Mouse (Mus musculus): ENCODE data around the gene D430041D05Rik. TPM values are rescaled to one million over a fixed set of nuclear protein-coding genes. Genes with fewer than 3 reads are reported as not detected.

Gene D430041D05Rik
- polyA plus RNA-seq, 1 experiment from 2014 or later: 0.66 TPM

- Histone ChIP-seq H3K9ac (no peak overlapping the region), H3K27ac (no peak overlapping the region), H3K4me3 (replicated peaks) (no peak overlapping the region), H3K4me2 (no peak overlapping the region), H3K36me3 (peaks cover 71% of the 10 kb centered on the region), H3K27me3 (no peaks in the 10 kb centered on the region), H3K4me1 (no peaks in the 10 kb centered on the region), H3K9me3 (replicated peaks) (no peaks in the 10 kb centered on the region)
- no peak for ATAC-seq (replicated peaks; ENCODE audit: low FRiP score)
- 94% methylated on average over 5 of the region's 5 CpGs for WGBS
These were observed 19.8 kb upstream of the D430041D05Rik start for GRCm38 (mm10) chr2:104430566-104430965.

DNA sequence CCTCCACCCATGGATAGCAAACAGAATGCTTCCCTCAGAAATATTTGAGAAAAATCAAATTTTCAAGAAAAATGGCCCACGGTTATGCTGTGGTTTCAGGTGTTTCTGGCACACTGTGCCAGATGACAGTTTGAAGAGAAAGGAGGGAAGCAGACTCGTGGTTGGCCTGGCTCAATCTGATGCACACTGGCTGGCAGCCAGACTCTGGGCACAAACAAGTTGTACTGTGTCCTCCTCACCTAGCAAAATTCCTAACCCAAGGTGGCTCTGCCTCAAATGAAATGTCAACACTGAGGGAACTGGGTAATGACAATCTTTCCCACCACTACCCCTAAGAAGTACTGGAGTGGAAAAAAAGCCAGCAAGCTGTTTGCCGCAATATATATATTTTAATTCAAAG is 15.3 kb upstream of the D430041D05Rik start:
- Histone ChIP-seq H3K36me3 (peaks cover 38% of the 10 kb centered on the region), H3K4me2 (no peak overlapping the region), H3K4me3 (replicated peaks) (no peak overlapping the region), H3K27ac (no peak overlapping the region), H3K9ac (no peak overlapping the region), H3K9me3 (replicated peaks) (no peaks in the 10 kb centered on the region), H3K4me1 (no peaks in the 10 kb centered on the region), H3K27me3 (no peaks in the 10 kb centered on the region)
- WGBS: 87% methylated on average over 3 of the region's 3 CpGs
- ATAC-seq (replicated peaks; ENCODE audit: low FRiP score): no peak

GRCm38 (mm10) chr2:104422230-104422629 is 11.4 kb upstream of the D430041D05Rik start:
- H3K27ac ChIP-seq: no peak overlapping the region
- no peaks in the 10 kb centered on the region for H3K4me1 ChIP-seq
- H3K9me3 ChIP-seq (replicated peaks): no peaks in the 10 kb centered on the region
- no peak overlapping the region for H3K9ac ChIP-seq
- H3K4me3 ChIP-seq (replicated peaks): no peak overlapping the region
- no peak for ATAC-seq (replicated peaks; ENCODE audit: low FRiP score)
- no peaks in the 10 kb centered on the region for H3K27me3 ChIP-seq
- H3K36me3 ChIP-seq: peaks cover 7% of the 10 kb centered on the region; the same call in 1 of the 2 replicates
- H3K4me2 ChIP-seq: no peak overlapping the region
- WGBS: 5% methylated on average over 1 of the region's 1 CpGs

DNA sequence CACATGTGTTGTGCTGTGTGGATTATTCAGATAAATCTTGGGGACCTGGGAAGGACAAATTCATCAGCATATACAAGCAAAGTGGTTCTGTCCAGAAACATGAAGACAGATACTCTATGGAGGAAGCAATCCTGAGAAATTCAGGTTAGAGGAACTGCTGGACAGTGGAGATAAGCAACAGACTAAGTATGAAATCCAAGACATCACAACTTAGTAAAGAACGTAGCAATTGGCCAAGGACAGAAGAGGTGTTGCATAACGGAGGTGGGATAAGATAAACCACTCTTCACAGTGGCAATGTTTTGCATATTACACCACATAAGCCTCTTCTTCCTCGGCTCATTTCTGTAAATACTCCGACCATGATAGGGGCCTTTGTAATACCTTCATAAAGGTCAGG is 10.0 kb upstream of the D430041D05Rik start:
- no peaks in the 10 kb centered on the region for H3K9me3 ChIP-seq (replicated peaks)
- no peaks in the 10 kb centered on the region for H3K27me3 ChIP-seq
- no peak overlapping the region for H3K27ac ChIP-seq
- no peaks in the 10 kb centered on the region for H3K4me1 ChIP-seq
- no peak overlapping the region for H3K4me3 ChIP-seq (replicated peaks)
- H3K9ac ChIP-seq: no peak overlapping the region
- 82% methylated on average over 4 of the region's 4 CpGs for WGBS
- no peak for ATAC-seq (replicated peaks; ENCODE audit: low FRiP score)
- no peak overlapping the region for H3K4me2 ChIP-seq
- 0 out of 2 replicates have a peak, but pooled peaks cover 4% of the 10 kb centered on the region for H3K36me3 ChIP-seq

DNA sequence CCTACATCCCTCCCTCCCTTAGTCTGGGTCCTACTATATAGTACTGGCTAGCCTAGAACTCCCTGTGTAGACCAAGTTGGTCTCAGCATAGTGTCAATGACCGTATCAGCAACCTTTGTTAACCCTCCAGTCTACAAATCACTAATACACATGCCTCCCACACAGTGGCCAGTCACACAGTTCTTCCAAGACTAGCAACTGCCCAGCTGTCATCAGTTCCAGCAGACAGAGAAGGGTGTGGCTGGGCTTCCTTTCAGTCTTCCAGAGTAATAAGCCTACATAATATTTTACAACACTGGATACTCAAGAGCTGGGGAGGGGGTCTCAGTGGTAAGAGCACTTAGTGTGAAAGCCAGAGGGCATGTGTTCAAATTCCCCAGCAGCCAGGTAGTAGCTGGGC is 9.2 kb upstream of the D430041D05Rik start:
- H3K36me3 ChIP-seq: 0 out of 2 replicates have a peak, but pooled peaks cover 2% of the 10 kb centered on the region
- H3K9me3 ChIP-seq (replicated peaks): no peaks in the 10 kb centered on the region
- ATAC-seq (replicated peaks; ENCODE audit: low FRiP score): no peak

GRCm38 (mm10) chr2:104419411-104419810 is 8.6 kb upstream of the D430041D05Rik start:
- H3K4me1 ChIP-seq: no peaks in the 10 kb centered on the region
- 92% methylated on average over 2 of the region's 2 CpGs for WGBS
- no peak overlapping the region for H3K4me2 ChIP-seq
- H3K9ac ChIP-seq: no peak overlapping the region
- no peaks in the 10 kb centered on the region for H3K36me3 ChIP-seq
- no peaks in the 10 kb centered on the region for H3K27me3 ChIP-seq
- H3K9me3 ChIP-seq (replicated peaks): no peaks in the 10 kb centered on the region
- no peak overlapping the region for H3K4me3 ChIP-seq (replicated peaks)
- no peak for ATAC-seq (replicated peaks; ENCODE audit: low FRiP score)
- H3K27ac ChIP-seq: no peak overlapping the region

More for the DNA sequence above, 9.2 kb upstream of the D430041D05Rik start:
- H3K27me3 ChIP-seq: no peaks in the 10 kb centered on the region
- WGBS: 41% methylated on average over 1 of the region's 1 CpGs
- no peak overlapping the region for H3K4me2 ChIP-seq
- no peaks in the 10 kb centered on the region for H3K4me1 ChIP-seq
- H3K27ac ChIP-seq: no peak overlapping the region
- H3K4me3 ChIP-seq (replicated peaks): no peak overlapping the region
- no peak overlapping the region for H3K9ac ChIP-seq

DNA sequence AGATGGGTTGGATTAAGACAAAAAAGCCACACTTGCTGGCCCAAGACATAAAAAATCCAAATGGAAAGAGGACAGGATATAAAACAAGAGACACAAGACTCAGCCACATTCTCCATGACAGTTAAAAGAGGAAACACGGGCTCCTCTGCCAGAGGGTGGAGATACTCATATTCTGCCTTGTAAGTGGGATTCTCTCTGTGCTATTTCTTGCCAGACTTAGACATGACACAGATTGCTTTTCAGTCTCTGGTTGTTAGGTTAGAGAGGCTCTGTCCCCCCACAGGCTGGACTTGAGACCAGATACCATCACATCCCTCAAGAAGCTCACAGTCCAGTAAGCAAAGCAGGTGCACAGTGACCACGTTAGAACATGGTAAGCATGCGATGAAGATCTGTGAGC is 2.2 kb upstream of the D430041D05Rik start:
- H3K4me2 ChIP-seq: no peak overlapping the region
- H3K27me3 ChIP-seq: peaks cover 48% of the 10 kb centered on the region
- no peak for ATAC-seq (replicated peaks; ENCODE audit: low FRiP score)
- H3K27ac ChIP-seq: no peak overlapping the region
- H3K4me1 ChIP-seq: peaks cover 18% of the 10 kb centered on the region
- 76% methylated on average over 3 of the region's 3 CpGs for WGBS
- H3K36me3 ChIP-seq: no peaks in the 10 kb centered on the region
- no peak overlapping the region for H3K4me3 ChIP-seq (replicated peaks)
- H3K9ac ChIP-seq: no peak overlapping the region
- H3K9me3 ChIP-seq (replicated peaks): no peaks in the 10 kb centered on the region

DNA sequence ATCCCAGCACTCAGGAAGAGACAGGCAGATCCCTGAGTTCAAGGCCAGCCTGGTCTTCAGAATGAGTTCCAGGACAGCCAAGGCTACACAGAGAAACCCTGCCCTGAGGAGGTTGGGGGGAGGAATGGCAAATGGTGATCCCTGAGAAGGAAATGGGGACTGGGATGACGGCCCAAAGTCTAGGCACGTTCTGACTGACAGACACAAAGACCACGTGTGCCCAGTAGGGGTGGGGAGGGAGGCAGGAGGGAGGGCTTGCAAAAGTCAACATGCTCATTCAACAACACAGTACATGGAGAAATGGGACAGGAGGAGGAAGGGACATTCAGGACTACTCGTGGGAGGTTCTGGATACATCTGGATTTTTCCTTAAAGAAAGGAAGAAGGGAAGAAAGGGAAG is 1.7 kb upstream of the D430041D05Rik start:
- Histone ChIP-seq H3K4me3 (replicated peaks) (no peak overlapping the region), H3K27me3 (peaks cover 53% of the 10 kb centered on the region), H3K4me2 (no peak overlapping the region), H3K9ac (no peak overlapping the region), H3K27ac (no peak overlapping the region), H3K9me3 (replicated peaks) (no peaks in the 10 kb centered on the region), H3K4me1 (peaks cover 18% of the 10 kb centered on the region), H3K36me3 (no peaks in the 10 kb centered on the region)
- WGBS: 39% methylated on average over 4 of the region's 4 CpGs
- ATAC-seq (replicated peaks; ENCODE audit: low FRiP score): no peak

- 86% methylated on average over 7 of the region's 7 CpGs for WGBS
- Histone ChIP-seq H3K4me2 (no peak overlapping the region), H3K4me3 (replicated peaks) (no peak overlapping the region), H3K9ac (no peak overlapping the region), H3K36me3 (no peaks in the 10 kb centered on the region), H3K9me3 (replicated peaks) (no peaks in the 10 kb centered on the region), H3K27ac (no peak overlapping the region), H3K27me3 (peaks cover 60% of the 10 kb centered on the region), H3K4me1 (peaks cover 18% of the 10 kb centered on the region)
- ATAC-seq (replicated peaks; ENCODE audit: low FRiP score): no peak
These were observed 993 bp upstream of the D430041D05Rik start for GRCm38 (mm10) chr2:104411806-104412205.

- Histone ChIP-seq H3K4me3 (replicated peaks) (peak overlapping the region; percentile 59), H3K4me1 (peaks cover 18% of the 10 kb centered on the region), H3K4me2 (peak overlapping the region; percentile 96), H3K9me3 (replicated peaks) (no peaks in the 10 kb centered on the region), H3K36me3 (no peaks in the 10 kb centered on the region), H3K27me3 (peaks cover 64% of the 10 kb centered on the region), H3K27ac (no peak overlapping the region), H3K9ac (peak overlapping the region; percentile 42)
- peak; percentile 60 for ATAC-seq (replicated peaks; ENCODE audit: low FRiP score)
- WGBS: under 1% methylated on average over 100 of the region's 111 CpGs
These were observed 677 bp downstream of the D430041D05Rik start for GRCm38 (mm10) chr2:104409851-104410821.

- ATAC-seq (replicated peaks; ENCODE audit: low FRiP score): no peak
- H3K27ac ChIP-seq: no peak overlapping the region
- H3K27me3 ChIP-seq: peaks cover 64% of the 10 kb centered on the region
- H3K9ac ChIP-seq: no peak overlapping the region
- H3K9me3 ChIP-seq (replicated peaks): no peaks in the 10 kb centered on the region
- no peaks in the 10 kb centered on the region for H3K36me3 ChIP-seq
- H3K4me1 ChIP-seq: peaks cover 18% of the 10 kb centered on the region
- 65% methylated on average over 7 of the region's 7 CpGs for WGBS
- no peak overlapping the region for H3K4me3 ChIP-seq (replicated peaks)
- no peak overlapping the region for H3K4me2 ChIP-seq
These were observed 2.5 kb downstream of the D430041D05Rik start for GRCm38 (mm10) chr2:104408351-104408750.

DNA sequence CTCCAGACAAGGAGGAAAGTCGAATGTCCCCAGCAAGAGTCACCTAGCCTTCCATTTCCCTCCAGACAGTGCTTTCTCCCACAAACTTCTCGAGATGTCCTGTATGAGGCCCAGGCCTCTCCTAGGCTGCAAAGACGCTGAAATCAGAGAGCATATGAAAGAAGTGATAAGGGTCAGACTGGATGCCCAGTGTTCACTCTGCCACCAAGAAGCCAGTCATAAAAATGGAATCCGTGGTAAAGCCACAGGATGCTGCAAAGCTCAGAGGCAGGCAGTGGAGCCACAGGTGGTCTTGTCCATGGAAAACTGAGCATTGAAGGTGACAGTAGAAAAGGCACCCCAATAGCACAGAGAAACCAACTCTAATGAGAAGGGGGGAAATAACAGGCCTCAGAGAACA is 2.9 kb downstream of the D430041D05Rik start:
- Histone ChIP-seq H3K9ac (no peak overlapping the region), H3K27ac (no peak overlapping the region), H3K27me3 (peaks cover 64% of the 10 kb centered on the region), H3K4me2 (no peak overlapping the region), H3K4me1 (peaks cover 18% of the 10 kb centered on the region), H3K36me3 (no peaks in the 10 kb centered on the region), H3K4me3 (replicated peaks) (no peak overlapping the region), H3K9me3 (replicated peaks) (no peaks in the 10 kb centered on the region)
- no peak for ATAC-seq (replicated peaks; ENCODE audit: low FRiP score)
- WGBS: 74% methylated on average over 4 of the region's 4 CpGs

Data from kidney, embryonic 15.5 days (tissue).